Mouse (Mus musculus): ENCODE data around the gene Cdkl4.

- TF ChIP-seq CTCF (IDR thresholded peaks at IDR 0.05; ENCODE audit: borderline replicate concordance, insufficient read depth, low read length): no peak
- no peak for TF ChIP-seq POLR2A (IDR thresholded peaks at IDR 0.05; ENCODE audit: low read depth, low read length)
Observed at GRCm38 (mm10) chr17:80476496-80476895, 101.1 kb downstream of the Cdkl4 start.

Data from embryonic fibroblast, embryonic 13.5 days (primary cell).